Mouse (Mus musculus): ENCODE data around the gene Rtn4rl2. TPM values are rescaled to one million over a fixed set of nuclear protein-coding genes. Genes with fewer than 3 reads are reported as not detected.

The Rtn4rl2 gene
- total RNA-seq, 4 experiments from 2014 or later, result 1.6 to 3.9 (median 2.3) TPM

Small RNA genes within 50 kb of the gene (microRNA-seq; reads per million reads assigned to microRNA genes)
- gene Gm24332, result not detected

Other genes starting within 250 kb of the Rtn4rl2 start
- 10 to 100 TPM; 47.1 to 62.3 (median 51.3) TPM for gene Ctnnd1, start 235.9 kb downstream of the Rtn4rl2 start, total RNA-seq (2022)
- gene Btbd18, start 227.6 kb downstream of the Rtn4rl2 start, total RNA-seq (2022), result not detected
- 10 to 100 TPM; 24.0 to 25.9 (median 24.0) TPM for gene Selenoh, start 215.9 kb downstream of the Rtn4rl2 start, total RNA-seq (2022)
- 1 to 10 TPM; 2.7 to 9.6 (median 4.9) TPM for gene Gm28635, start 208.7 kb downstream of the Rtn4rl2 start, total RNA-seq (2022)
- gene Med19, start 208.3 kb downstream of the Rtn4rl2 start, total RNA-seq (2022), result 10 to 100 TPM; 11.5 to 13.4 (median 12.8) TPM
- 100 to 1,000 TPM in 3 of 4 experiments, 10 to 100 TPM in 1; 95.0 to 143 (median 120) TPM for gene Tmx2, start 207.6 kb downstream of the Rtn4rl2 start, total RNA-seq (2022)
- 10 to 100 TPM; 59.4 to 67.2 (median 63.7) TPM for gene Zdhhc5, start 171.5 kb downstream of the Rtn4rl2 start, total RNA-seq (2022)
- gene Clp1, start 159.4 kb downstream of the Rtn4rl2 start, total RNA-seq (2022), result 1 to 10 TPM; 4.0 to 6.5 (median 4.6) TPM
- under 1 TPM; 0.46 to 0.84 (median 0.50) TPM for gene Ypel4, start 152.7 kb downstream of the Rtn4rl2 start, total RNA-seq (2022)
- gene Gm19426, start 143.1 kb downstream of the Rtn4rl2 start, total RNA-seq (2022), result 1 to 10 TPM; 1.2 to 1.8 (median 1.4) TPM
- gene Serping1, start 111.3 kb downstream of the Rtn4rl2 start, total RNA-seq (2022), result 10 to 100 TPM; 58.4 to 76.5 (median 69.2) TPM
- gene Ube2l6, start 87.9 kb downstream of the Rtn4rl2 start, total RNA-seq (2022), result 10 to 100 TPM; 11.8 to 37.6 (median 13.6) TPM
- gene Smtnl1, start 64.1 kb downstream of the Rtn4rl2 start, total RNA-seq (2022), result under 1 TPM in 2 of 4 experiments, not detected in 2; 0.14 to 0.16 TPM
- gene Timm10, start 59.7 kb downstream of the Rtn4rl2 start, total RNA-seq (2022), result 100 to 1,000 TPM; 119 to 134 (median 122) TPM
- gene Slc43a1, start 47.9 kb downstream of the Rtn4rl2 start, total RNA-seq (2022), result 1 to 10 TPM; 1.6 to 2.8 (median 2.2) TPM
- 10 to 100 TPM; 60.6 to 71.4 (median 66.2) TPM for gene Slc43a3, start 49.9 kb upstream of the Rtn4rl2 start, total RNA-seq (2022)
- not detected for gene Prg2, start 93.8 kb upstream of the Rtn4rl2 start, total RNA-seq (2022)
- not detected for gene Prg3, start 101.5 kb upstream of the Rtn4rl2 start, total RNA-seq (2022)
- 10 to 100 TPM; 35.3 to 42.5 (median 38.4) TPM for gene Ssrp1, start 150.5 kb upstream of the Rtn4rl2 start, total RNA-seq (2022)
- under 1 TPM; 0.22 to 0.83 (median 0.62) TPM for gene P2rx3, start 150.8 kb upstream of the Rtn4rl2 start, total RNA-seq (2022)
- 10 to 100 TPM; 40.7 to 60.5 (median 54.9) TPM for gene Tnks1bp1, start 161.3 kb upstream of the Rtn4rl2 start, total RNA-seq (2022)
- 10 to 100 TPM; 10.3 to 26.7 (median 25.4) TPM for gene Aplnr, start 249.5 kb upstream of the Rtn4rl2 start, total RNA-seq (2022)

Measured in heart, adult 8-10 months (tissue).